Mouse (Mus musculus) cerebellum, adult (tissue): ENCODE measurements at regions not wholly inside any gene's neighbourhood (a gene's known extent, or its start where the extent isn't known, plus 50 kb on each side); places are given as distances from the start of the nearest gene placed in this dataset.

Source experiments
- ATAC-seq: cut with Nextera tagmentation; 2 replicates; pipeline ENCODE4 v1.9.2; 2017; ENCODE audit warnings: mild to moderate bottlenecking, moderate library complexity, mixed read lengths; ENCODE audit not compliant: insufficient number of reproducible peaks, low FRiP score, low TSS enrichment

DNA sequence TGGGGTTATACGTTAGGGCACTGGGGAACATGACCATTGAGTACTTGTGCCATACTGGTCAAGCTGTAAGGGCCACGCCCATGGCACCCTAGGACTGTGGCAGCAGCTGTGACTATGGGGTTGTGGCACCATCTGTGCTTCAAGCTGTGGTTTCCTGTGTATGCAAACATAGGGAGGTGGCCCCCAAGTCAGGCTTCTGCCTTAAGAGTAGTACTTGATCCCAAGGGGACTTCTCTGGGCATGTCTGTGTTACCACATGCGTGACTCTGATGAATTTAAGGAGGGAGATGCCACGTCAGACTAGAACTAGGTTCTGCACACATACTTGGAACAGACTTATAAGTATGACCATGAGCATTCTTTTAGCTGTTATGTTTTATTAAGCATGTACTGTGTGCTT is 252.4 kb upstream of the N4bp1 start:
- no peak for ATAC-seq

DNA sequence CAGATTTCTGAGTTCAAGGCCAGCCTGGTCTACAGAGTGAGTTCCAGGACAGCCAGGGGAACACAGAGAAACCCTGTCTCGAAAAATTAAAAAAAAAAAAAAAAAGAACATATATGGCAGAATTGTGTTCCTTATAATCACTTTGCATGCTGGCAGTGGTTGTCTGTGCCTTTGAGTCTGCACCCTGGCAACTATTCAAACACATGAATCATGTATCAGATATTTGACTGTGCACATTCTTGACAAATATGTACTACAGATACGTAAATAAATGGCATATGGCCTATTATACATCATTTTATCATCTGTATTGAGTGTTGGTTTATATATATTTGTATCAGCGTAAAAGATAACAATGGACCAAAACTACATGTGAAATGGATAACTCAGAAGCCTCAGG is 246.7 kb upstream of the N4bp1 start:
- ATAC-seq: no peak

DNA sequence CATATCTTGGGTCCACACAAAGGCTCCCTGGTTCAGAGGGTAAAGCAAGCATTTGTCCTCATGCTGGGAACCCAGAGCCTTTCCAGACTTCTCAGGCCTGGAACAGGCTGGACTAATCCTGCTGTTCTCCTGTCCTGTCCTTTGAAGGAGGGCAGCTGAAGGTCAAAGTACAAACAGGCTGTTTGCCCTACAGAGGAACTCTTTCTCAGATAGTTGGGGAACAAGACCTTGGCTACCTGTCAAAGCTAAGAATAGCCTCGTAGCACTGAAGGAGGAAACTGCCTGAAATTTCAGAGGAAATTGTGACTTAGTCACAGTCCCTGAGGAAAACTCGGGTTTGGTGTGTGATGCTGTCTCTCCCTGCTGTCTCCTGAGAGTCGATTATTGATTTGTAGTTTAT is 245.6 kb upstream of the N4bp1 start:
- no peak for ATAC-seq

DNA sequence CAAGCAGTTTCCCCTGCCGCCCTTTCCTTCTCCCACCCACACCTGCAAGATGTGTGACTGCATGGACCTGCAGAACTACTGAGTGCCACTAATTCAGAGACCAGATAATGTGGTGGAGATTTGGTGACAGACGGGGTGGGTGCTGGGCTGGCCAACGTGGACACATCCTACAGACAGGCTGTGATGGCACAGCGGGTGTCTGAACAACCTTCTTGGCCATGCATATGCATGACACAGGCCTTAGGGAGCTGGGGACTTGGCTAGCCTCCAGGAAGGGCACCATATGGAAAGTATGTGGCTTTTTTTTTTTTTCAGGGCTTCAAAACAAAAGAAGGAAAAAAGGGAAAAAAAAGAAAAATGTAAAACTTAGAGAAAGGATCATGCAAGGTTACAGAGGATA is 243.5 kb upstream of the N4bp1 start:
- ATAC-seq: peak; percentile 86

DNA sequence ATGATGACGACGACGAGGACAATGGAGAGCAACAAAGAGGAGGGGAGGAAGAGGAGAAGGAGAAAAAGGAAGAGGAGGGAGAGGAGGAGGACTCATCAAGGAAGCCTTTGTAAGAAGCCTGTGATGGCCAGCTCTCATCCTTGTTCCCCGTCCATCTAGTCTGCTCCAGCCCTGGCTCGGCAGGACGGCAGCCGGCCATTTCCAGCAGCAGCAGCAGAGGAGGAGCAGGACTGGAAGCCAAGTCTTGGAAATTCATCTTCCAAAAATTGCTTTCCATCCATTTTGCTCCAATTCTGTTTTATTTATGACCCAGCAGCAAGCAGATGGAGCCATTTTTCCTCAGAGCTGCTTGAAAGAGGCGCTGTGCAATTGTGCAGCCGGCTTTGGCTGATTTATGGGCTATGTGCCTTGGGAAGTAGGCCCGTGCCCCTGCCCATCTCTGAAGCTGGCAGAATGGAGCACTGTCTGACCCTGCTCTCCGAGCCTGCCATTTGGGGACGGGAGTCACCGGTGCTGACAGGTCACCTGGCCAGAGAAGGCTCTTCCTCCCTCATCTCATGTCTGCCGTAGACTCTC is 231.2 kb upstream of the N4bp1 start:
- ATAC-seq: peak; percentile 58; the same call in 1 of the 2 replicates

DNA sequence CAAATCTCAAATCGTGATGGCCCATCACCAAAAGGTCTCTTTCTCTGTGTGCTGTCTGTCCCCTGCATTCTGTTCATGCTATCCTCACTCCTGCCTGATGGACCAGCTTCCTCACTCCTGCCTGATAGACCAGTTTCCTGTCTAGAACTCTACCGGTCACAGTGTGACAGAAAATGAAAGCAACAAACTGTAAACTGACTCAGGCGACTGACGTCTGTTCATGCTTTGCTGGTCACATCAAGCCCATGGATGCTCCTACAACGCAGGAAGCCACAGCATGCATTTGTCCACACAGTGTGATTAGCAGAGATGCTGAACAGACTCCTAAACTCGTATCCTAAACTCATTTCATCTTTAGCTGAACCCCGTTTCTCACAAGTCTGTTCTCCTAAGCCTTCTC is 227.3 kb upstream of the N4bp1 start:
- no peak for ATAC-seq

DNA sequence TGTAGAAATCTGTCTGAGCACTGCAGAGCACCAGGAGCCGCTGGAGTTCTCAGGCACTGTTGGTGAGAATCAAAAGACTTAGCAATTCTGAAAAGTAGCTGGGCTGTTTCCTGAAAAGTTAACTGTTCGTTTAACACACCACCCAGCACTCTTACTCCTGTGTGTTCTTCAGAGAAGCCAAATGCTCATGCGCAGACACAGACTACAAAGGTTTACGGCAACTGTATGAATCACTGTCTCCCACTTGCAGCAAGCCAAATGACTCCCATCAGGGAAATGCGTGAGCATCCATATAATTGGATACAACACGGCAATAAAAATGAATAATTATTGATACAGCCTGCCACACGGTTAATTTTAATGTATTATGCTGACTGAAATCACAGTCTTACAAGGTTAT is 220.0 kb upstream of the N4bp1 start:
- no peak for ATAC-seq

DNA sequence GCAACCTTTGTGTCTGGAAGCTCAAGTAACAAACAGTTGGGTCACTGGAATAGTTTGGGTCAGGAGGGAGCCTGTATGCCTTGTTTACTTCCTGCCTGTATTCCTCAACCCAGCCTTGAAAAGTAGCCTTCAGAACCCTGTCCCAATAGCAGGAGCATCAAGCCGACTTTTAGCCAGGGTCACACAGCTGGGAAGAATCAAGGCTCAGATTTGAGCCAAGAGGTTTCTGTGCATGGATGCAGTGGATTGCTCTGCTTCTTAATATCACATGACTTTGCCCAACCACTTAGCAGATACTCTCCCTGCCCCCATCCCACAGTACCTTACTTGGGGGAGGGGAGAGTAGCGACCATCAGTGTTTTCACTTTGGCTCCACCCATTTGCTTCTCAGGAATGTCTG is 210.2 kb upstream of the N4bp1 start:
- ATAC-seq: no peak

DNA sequence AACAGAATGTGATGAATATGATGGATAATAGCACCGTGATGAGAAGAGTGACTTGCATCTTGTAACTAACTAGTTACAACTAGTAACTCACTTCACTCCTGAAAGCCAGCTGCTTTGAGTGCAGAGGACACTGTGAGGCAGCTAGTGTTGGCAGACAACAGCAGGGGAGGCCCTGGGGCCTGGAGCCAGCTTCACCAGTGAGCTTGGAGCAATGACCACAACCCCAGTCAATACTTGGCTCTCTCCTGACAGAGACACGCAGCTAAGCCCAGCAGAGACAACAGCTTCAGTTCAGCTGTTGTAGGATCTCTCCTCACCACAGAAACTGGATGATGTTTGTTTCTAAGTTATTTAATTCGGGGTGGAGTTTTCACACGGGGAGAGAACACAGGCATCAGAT is 209.6 kb upstream of the N4bp1 start:
- ATAC-seq: no peak

DNA sequence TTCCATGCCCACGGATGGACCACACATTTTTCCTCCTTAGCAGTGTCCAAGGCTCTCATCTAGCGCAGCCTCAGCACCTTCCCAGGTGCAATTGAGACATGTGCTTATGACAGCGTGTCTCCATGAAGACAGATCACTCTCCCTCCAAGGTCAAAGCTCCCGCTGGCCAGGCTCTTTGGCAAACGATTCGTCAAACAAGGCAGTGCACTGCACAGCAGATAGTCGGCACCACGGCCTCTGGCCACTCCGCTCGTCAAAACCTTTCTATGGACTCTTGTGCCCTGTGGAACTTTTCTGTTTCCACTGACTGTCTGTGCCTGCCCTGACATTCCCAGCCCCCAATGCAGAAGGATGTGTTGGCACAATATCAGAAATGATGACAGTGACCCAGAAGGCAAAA is 208.7 kb upstream of the N4bp1 start:
- ATAC-seq: no peak

DNA sequence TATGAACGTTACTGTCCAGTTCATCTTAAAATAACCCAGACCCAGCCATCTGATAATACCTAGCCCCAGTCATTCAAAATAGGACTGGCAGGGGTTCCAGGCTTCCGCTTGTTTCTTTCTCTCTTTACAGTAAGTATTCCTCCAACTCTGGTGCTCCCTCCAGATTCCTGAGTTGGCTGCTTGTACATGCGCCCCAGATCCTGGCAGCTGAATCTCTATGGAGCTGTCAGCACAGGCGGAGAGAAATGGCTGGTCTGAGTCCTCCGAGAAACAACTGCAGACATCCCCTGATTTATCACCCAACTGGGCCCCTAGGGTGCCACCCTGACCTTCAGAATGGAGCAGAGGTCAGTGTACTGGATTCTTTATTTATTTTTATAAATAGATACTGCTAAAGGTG is 208.0 kb upstream of the N4bp1 start:
- no peak for ATAC-seq

GRCm38 (mm10) chr8:87087451-87088095 is 202.5 kb upstream of the N4bp1 start:
- peak; percentile 72 for ATAC-seq

DNA sequence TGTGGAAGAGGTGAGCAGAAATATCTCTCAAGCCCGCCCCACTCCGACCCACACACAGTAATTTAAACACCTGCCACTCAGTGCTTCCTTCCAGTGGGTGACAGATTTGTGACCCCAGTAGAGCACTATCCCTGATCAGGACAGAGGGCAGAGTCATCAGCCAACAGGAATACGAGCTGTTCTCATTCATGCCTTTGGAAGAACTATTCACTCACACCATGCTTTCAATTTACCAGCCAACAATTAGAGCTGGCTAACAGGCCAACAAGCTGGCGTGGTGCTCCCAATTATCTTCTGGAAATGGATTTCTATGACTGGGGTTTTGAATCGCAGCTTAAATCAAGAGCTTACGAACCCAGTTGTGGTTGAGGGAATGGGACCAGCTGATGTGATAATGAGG is 193.2 kb upstream of the N4bp1 start:
- ATAC-seq: no peak

DNA sequence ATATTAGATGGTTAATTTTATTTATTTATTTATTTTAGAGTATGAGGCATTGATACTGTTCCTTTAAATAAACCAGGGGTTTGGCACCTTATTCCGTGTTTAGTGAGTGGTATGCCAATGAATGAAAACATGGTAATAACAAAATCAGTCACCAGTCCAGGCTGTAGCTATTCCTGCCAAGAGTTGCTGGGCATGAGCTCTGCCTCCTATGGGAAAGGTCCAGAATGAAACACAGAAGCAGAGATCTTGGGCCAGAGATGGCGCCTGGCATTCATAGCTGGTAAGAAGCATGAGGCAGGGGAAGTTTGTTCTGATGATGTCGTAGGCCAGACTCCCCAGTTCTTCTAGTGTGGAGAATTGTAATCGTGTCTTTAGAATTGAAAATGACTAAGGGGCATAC is 190.9 kb upstream of the N4bp1 start:
- ATAC-seq: no peak

DNA sequence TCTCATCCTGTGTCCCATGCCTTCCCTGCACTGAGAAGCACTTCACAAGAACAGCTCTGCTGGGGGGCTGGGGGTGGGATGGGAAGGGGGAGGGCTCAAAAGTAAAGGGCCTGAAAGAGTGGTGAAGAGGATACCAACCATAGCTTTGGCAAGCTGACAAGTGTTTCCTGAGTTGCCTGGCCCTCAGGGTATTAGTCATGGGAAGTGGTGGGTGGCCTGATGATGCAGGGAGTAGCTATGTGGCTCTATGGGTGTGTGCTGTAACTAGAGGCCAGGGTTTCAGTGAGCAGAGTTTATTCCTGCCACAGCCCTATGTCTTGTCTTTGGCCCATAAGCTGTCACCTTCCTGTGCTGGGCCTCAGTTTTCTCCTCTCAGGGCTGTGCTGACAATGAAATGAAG is 186.2 kb upstream of the N4bp1 start:
- ATAC-seq: no peak

DNA sequence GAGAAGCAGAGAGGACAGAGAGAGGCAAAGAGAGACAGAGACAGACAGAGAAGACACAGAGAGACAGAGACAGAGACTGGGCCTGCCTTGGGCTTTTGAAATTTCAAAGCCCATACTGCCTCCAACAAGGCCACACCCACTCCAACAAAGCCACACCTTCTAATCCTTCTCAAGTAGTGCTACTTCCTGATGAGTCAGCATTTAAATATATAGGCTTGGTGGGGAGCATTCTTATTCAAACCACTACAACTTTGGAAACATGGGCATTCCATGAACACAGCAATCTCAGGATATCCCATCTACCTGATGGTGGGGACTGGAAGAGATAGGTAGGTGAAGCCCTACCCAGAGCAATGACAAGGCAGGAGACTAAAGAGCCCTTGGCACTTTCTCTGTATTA is 182.0 kb upstream of the N4bp1 start:
- no peak for ATAC-seq

GRCm38 (mm10) chr8:87064768-87065167 is 179.7 kb upstream of the N4bp1 start:
- ATAC-seq: no peak

- 0 out of 2 replicates have a peak, but pooled peaks have one; percentile 20 for ATAC-seq
Observed at GRCm38 (mm10) chr8:87064250-87064747, 179.2 kb upstream of the N4bp1 start.

DNA sequence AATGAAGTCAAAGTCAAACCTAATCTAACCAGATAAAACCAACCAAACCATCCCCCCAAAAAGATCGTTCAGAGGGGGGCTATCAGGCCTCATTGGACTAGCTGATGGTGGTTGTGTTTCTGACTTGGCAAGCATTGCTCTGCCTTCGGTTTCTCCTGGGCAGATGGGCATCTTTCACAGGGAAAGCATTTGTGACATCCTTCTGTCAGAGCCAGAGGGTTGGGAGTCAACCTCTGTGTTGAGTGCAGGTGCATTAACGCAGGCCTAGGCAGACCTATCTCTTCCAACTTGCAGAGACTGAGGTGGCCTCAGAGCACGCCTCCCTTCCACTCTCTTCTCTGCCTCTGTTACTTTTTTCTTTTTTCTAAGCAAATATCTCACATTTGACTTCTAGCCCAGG is 178.5 kb upstream of the N4bp1 start:
- ATAC-seq: no peak

DNA sequence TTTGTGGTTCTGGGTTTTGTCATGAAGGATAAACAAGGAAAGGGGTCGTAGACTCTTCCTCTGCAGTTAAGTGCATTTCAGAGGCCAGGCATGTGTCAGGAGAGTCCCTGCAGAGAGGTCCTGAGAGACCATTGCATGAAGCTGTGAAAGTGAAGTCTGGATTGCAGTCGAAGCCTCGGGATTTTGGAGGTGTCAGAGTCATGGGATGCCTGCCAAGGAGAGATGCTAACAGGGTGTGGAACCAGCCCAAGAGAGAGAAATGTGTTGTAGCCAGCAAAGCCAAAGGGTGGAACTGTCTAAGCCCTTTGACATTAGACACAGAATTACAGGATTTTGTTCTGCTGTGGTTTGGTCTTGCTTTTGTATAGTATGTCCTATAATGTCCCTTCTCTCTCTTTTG is 164.7 kb upstream of the N4bp1 start:
- peak; percentile 40; the same call in 1 of the 2 replicates for ATAC-seq

DNA sequence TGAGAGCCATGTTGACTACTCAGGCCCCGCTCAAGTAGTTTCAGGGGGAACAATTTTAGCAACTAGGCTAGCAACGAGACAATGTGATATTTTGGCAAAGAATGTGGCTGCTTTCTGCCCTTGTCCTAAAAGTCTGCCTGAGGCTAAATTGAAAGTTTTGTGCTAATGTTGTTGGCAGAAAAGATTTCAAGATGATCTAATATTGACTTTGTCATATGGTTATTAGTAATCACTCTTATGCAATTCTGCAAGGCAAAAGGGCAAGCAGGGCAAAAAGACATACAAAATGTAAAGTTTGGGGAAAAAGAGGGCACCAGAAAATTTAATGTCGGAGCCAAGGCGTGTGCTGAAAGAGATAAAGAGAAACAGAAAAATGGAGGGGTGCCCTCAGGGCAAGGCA is 164.1 kb upstream of the N4bp1 start:
- no peak for ATAC-seq

- ATAC-seq: no peak
Observed at GRCm38 (mm10) chr8:87046590-87046989, 161.5 kb upstream of the N4bp1 start.
